Mouse (Mus musculus): ENCODE data around the gene Bmpr2. TPM values are rescaled to one million over a fixed set of nuclear protein-coding genes. Genes with fewer than 3 reads are reported as not detected.

The Bmpr2 gene
- 10 to 100 TPM; 47.6 to 71.5 TPM for total RNA-seq (2021)
- polyA plus RNA-seq (2012; rRNA removed): 4.2 and 7.3 TPM in 2 replicates
- long read RNA-seq, partial matches to known transcripts: 0 of 1 reads
- long read RNA-seq, other reads (novel, unspliced or antisense): 1 of 1 reads

DNA sequence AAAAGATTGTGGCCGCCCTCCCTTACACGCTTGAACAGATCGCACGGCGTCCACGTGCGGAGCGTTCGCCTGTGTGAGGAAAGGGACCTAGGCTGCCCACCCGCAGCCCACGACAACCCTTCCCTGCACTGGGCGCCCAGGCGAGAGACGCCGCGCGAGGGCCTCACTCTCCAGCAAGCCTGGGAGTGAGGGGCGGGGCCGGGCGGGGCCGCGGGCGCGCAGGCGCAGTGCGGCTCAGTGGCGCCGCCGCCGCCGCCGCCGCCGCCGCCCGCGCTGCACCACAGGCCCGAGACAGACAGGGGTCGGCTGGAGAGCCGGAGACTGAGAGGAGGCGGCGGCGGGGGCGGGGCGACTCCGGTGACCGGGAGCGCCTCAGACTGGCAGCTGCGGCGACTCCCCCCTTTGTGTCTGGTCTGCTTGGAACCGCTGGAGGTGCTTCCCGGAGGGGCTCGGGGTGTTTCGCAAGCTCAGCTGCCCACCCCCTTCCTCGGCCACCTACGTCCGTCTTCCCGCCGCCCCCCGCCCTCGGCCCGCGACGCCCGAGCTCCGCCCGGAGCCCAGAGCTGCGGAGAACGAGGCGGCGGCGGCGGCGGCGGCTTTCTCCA, at the start of gene Bmpr2:
Gene Bmpr2, plus strand, starts transcription at position 237 of the 605 bp plus-strand sequence.
- peak; percentile 94 for DNase-seq

- peak; percentile 8 for DNase-seq
Measured at GRCm38 (mm10) chr1:59719900-59720299, 43.3 kb upstream of the Bmpr2 start.

- peak; percentile 19 for DNase-seq
Measured at GRCm38 (mm10) chr1:59725661-59726060, 37.5 kb upstream of the Bmpr2 start.

DNA sequence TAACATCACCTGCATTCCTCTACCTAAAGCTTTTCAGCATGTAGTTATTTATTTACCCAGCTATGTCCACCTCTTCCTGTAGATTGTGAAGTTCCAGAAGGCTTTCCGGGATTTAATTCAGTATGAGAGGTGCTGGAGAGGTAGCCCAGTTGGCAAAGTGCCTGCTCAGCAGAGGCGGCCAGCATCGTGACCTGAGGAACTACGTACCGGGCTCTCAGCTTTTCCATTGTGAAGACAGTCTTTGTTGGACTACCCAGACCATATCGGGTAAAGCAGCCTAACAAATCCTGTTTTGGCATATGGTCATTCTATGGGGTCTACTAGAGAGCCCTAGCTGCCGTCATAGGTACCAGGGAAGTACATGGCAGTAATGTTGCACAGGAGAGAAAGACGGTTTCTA, 33.1 kb upstream of the Bmpr2 start:
- DNase-seq: no peak

GRCm38 (mm10) chr1:59730737-59731136, 32.5 kb upstream of the Bmpr2 start:
- no peak for DNase-seq

DNA sequence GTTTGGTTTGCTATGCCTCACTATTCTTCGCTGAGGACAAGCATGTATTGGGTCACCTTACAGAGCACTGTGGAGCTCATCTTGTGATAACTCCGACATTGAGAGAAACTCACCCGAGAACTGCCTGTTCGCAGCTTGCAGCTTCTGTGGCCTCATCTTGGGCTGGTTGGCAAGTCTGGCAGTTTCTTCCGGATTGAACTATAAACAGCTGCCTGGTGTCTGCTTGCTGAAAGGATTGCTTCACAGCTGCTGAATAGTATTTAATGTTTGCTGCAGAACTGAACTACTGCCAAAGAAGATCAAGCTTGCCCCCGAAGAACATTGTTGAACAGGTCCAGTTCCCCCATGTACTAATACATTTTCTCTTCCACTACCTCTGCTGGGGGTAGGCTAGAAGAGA, 29.1 kb upstream of the Bmpr2 start:
- no peak for DNase-seq

- no peak for DNase-seq
Measured at GRCm38 (mm10) chr1:59738768-59739414, 24.3 kb upstream of the Bmpr2 start.

DNA sequence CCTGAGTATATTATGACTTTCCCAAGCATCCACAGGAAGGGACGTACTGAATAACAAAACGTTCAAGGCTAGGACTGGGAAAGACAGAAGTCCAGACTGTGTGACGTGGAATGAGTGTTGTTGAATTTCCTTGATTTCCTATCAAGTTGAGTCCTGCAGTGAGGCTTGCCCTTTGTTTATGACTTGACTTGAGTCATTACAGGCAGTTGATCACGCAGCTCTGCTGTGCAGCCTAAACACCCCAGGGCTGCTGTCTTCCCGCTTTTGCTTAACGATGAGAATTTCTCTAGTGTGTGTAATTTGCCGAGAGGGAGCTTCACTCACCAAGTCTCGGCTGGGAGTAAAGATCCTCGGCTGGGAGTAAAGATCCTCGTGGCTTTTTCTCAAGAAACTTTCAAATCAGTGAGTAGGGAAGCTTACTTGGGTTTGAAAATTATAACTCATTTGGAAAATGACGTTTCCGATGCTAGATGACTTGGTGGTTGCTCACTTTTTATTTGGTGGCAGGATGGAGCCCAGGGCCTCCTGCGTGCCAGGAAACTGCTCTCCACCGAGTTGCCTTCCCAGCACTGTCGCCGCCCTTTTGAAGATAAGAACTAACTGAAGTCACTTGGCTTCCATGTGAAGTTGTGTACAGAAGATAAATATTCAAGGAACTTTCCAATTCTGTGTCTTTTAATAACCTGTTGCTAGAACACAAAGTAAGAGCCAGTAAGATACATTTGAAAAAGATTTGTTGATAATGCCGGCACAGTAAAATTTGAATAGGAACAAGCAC, 23.4 kb upstream of the Bmpr2 start:
- peak; percentile 40 for DNase-seq

GRCm38 (mm10) chr1:59749047-59749446, 14.2 kb upstream of the Bmpr2 start:
- DNase-seq: no peak

GRCm38 (mm10) chr1:59749724-59750123, 13.5 kb upstream of the Bmpr2 start:
- peak; percentile 23 for DNase-seq

GRCm38 (mm10) chr1:59755298-59755697, 7.9 kb upstream of the Bmpr2 start:
- no peak for DNase-seq

DNA sequence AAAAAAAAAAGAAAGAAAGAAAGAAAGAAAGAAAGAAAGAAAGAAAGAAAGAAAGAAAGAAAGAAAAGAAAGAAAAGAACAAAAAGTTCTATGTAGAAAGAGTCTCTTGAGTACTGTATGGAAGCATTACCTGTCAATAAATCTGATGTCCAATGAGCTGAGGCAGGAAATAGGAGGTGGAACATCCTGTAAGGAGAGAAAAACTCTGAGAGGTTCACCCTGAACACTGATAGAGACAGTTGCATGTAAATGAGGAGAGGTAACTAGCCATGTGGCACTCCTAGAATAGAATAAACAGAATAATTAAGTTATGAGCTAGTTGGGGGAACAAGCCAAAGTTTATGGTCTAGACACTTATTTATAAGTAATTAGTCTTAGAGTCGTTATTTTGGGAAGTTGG, 4.9 kb upstream of the Bmpr2 start:
- no peak for DNase-seq

- DNase-seq: no peak
Measured at GRCm38 (mm10) chr1:59762208-59762607, 992 bp upstream of the Bmpr2 start.

DNA sequence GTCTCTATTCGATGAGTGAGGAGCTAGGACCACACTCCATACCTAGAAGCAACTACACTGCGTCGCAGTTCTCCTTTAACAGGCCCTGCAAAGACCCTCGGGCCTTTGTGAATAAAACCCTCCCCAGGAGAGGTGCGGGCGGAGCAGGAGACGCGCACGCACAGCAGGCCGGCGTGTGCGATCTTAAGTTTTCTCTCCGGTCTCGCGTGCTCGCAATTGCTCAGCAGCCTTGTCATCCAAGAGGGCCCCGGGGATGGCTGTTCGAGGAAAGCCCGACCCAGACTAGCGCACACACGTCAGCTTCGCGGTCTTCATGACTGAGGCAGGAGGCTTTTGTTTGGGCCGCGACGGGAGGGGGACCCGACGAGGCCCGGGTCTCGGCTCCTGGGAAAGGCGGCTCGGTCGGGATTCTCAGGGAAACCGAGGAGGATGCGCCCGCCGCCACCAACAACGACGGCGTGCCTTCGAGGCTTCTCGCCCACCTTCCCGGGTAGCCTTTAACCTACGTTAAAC, 493 bp upstream of the Bmpr2 start:
- peak; percentile 77 for DNase-seq

GRCm38 (mm10) chr1:59763781-59764251, 616 bp downstream of the Bmpr2 start:
- DNase-seq: peak; percentile 81

GRCm38 (mm10) chr1:59764407-59764971, 1.3 kb downstream of the Bmpr2 start:
- peak; percentile 75 for DNase-seq

DNA sequence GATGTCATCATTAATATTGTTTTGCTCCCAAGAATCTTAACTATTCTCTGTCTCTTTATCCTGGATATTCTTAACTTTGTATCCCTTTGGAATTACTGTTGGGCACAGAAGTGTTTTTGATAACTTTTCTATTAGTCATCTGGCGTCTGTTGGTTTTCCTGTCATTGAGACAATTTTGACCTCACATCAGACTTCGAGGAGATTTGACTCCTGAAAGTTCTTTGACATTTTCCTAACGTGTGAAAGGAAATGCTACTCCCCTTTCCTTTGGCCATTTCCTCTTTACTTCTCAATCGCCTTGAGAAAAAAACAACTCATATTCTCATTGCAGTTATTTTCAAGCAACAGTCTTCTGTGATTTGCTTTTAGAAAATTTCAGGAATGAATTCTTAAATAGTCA, 2.1 kb downstream of the Bmpr2 start:
- peak; percentile 13 for DNase-seq

DNA sequence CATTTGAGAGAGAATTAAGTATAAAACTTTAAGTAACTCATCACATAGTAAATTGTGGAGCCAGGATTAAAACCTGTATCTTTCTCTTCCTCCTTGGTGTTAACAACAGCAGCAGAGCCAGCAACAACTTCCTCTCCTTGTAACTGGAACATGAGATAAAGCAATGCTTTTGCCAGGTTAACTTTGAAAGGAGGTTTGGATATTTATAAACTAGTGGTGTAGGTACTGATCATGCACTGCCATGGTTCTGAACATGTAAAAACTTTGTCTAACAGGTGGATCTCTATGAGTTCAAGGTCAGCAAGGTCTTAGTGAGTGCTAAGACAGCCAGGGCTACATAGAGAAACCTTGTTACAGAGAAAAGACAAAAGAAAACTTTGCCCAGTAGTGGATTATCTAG, 3.4 kb downstream of the Bmpr2 start:
- no peak for DNase-seq

GRCm38 (mm10) chr1:59771871-59772270, 8.7 kb downstream of the Bmpr2 start:
- no peak for DNase-seq

DNA sequence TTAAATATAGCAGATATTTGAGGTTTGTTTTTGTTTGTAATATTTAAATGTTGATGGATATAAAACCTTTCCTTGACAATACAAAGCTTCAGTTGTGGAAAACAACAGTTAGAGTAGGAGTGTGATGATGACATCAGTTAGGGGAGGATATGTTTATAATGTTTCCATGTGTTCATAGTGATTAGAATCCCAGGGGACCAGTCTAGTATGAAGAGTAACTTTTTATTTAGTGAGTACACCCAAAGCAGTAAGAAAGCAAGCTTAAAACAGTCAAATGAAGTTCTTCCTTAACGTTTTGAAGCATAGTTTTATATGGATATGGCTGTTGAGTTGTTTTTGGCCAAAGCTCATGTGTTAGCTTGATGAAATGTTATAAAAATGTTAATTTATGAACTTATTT, 17.9 kb downstream of the Bmpr2 start:
- DNase-seq: no peak

- DNase-seq: no peak
Measured at GRCm38 (mm10) chr1:59788975-59789374, 25.8 kb downstream of the Bmpr2 start.

DNA sequence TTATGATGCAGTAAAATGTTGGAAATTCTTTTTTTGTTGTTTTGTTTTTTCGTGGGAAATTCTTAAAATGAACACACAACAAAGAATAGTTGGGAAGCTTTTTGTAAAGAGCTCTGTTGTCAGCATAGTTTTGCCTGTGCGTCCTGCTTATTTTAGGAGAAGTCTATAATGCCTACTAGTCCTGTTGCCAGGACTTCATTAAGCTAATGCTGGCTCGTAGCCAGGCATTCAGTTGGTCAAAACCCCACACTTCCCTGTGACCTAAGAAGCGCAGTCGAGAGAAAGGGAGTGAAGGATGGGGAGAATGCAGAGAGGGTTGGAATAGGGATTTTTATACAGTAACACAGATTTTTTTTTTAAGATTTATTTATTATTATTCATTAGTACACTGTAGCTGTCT, 26.5 kb downstream of the Bmpr2 start:
- no peak for DNase-seq

Measured in adrenal gland, adult 2 months (tissue).